Mouse (Mus musculus) left cerebral cortex, postnatal 4 days (tissue): ENCODE data around the gene 9530002B09Rik. TPM values are rescaled to one million over a fixed set of nuclear protein-coding genes. Genes with fewer than 3 reads are reported as not detected.

Experiments
- DNase-seq: peaks from one replicate; pipeline ENCODE4 v3.0.0-alpha.2; 2022
- intact Hi-C: fragments of 180-260 bp; cut with DNase I; formaldehyde crosslinking; loops from one replicate; pipeline ENCODE4 v1.15.1; 2025
- total RNA-seq, 2 experiments: library from RNA; stranded (reverse); gene quantifications; 2 replicates each; pipeline ENCODE4 v1.2.3; 2021

Gene 9530002B09Rik
- total RNA-seq = not detected

DNA sequence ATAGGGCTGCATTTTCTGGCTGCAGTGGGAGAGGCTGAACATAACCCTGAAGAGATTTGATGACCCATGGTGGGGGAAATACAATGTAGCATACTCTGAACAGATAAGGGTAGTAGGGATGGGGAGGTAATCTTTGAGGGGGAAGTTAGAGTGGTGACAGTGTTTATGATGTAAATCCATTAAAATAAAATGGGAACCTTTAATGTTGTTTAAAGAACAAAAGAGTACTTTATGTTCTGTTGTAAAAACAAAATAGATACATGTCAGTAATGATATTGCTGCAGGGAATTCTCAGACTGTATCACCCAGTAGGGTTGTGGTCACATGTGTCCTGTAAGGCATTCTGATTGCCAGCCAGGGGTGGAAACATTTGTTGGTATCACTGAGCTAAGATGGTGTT lies at the start of gene 9530002B09Rik:
Gene 9530002B09Rik (plus strand): TSS at position 301 of the 400 bp plus-strand sequence.
- intact Hi-C loops = no loop called here

More for the DNA sequence above, at the start of gene 9530002B09Rik:
- no peak for DNase-seq

Other genes starting within 250 kb of the 9530002B09Rik start
- 10 to 100 TPM; 48.2 to 52.9 TPM for gene Ppt1, start 147.0 kb downstream of the 9530002B09Rik start, total RNA-seq
- 100 to 1,000 TPM; 174 to 186 TPM for gene Cap1, start 196.8 kb downstream of the 9530002B09Rik start, total RNA-seq